Mouse (Mus musculus): ENCODE measurements around the gene Gm128. TPM values are rescaled to one million over a fixed set of nuclear protein-coding genes. Genes with fewer than 3 reads are reported as not detected.
A peak's percentile ranks its signal among the peaks of the same experiment; 100 is the strongest.

Gm128 gene
- total RNA-seq (2021): under 1 TPM in 1 of 2 experiments, not detected in 1; 0.18 TPM
- long read RNA-seq, experiment 1, partial matches to known transcripts: 0 of 2 reads
- long read RNA-seq, experiment 1, other reads (novel, unspliced or antisense): 1 of 2 reads
- long read RNA-seq, experiment 2: 0 reads

DNA sequence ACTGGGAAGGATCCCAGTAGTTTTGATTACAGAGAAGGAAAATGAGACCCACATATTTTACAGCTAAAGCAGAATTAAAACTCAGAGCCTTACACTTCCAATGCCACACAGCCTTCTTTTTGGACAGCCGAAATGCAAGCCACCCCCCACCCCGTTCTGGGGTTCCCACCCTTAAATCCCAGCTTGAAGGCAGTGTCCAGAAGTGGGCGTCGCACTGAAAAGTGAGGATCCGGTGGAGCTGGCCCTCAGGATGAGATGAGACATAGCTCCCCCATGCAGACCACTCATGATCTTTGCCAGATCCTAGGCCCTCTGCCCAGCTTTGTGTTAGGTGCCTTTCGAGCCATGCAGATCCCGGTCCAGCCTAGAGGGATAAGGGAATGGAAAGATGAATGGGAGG is at the start of gene Gm128:
Gene Gm128 (minus strand): TSS at position 101 of the 400 bp plus-strand sequence.
- DNase-seq (ENCODE audit: low spot score in 2 of 2): no peak

DNA sequence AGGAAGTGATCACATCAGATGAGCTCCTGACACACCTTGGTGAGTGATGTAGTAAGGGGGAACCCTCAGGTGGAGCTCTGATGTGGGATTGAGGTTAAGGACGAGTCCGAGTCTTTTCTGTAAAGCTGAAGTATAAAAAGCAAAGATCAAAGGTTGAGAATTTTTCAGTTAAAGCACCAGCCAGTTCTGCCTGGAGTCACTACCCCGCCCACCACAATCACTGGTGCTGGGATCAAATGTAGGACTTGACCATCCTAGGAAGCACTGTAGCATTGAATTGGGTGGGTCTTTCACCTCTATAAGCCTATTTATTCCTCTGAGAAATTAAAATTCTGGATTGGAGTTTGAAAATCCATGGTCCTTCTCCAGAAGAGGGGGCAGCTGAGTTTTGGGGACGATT is 49.6 kb upstream of the Gm128 start:
- no peak for DNase-seq (ENCODE audit: low spot score in 2 of 2)

- no peak for DNase-seq (ENCODE audit: low spot score in 2 of 2)
These were observed 48.8 kb upstream of the Gm128 start for GRCm38 (mm10) chr3:95290156-95290555.

DNA sequence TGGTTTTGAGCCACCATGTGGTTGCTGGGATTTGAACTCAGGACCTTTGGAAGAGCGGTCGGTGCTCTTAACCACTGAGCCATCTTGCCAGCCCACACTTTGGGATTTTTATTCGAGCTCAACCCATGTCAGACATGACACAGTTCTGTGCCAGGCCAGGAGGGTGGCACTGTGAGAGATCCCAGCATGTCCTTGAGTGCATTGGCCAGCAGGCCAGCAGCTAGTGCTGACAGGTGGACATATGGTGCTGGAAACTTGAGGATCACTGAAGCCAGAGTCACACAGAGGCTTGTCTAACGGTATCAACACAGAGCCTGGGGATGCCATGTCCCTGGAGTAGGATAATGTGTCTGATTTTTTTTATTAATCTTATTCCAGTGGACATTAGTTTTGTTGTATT is 48.0 kb upstream of the Gm128 start:
- DNase-seq (ENCODE audit: low spot score in 2 of 2): no peak

DNA sequence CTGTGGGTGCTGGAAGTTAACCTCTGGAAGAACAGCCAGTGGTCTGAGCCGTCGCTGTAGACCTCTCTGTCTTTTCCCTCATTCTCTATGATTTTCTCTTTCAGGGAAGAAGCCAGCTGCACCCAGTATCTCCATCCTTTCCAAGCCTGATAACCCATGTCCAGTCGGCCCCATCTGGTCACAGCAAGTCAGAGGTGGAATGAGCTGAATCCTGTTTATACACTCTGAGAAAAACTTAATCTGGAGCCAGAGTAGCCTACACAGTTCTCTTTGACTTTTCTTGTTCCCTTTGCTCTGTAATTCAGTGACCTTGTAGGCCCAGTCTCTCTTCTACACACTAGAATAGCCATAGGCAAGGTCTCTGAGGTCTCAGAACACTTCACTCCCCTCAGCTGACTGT is 46.1 kb upstream of the Gm128 start:
- no peak for DNase-seq (ENCODE audit: low spot score in 2 of 2)

GRCm38 (mm10) chr3:95286510-95286909 is 45.1 kb upstream of the Gm128 start:
- DNase-seq (ENCODE audit: low spot score in 2 of 2): no peak

- DNase-seq (ENCODE audit: low spot score in 2 of 2): no peak
These were observed 44.6 kb upstream of the Gm128 start for GRCm38 (mm10) chr3:95286011-95286410.

GRCm38 (mm10) chr3:95285390-95285789 is 44.0 kb upstream of the Gm128 start:
- no peak for DNase-seq (ENCODE audit: low spot score in 2 of 2)

- no peak for DNase-seq (ENCODE audit: low spot score in 2 of 2)
These were observed 43.3 kb upstream of the Gm128 start for GRCm38 (mm10) chr3:95284501-95285281.

DNA sequence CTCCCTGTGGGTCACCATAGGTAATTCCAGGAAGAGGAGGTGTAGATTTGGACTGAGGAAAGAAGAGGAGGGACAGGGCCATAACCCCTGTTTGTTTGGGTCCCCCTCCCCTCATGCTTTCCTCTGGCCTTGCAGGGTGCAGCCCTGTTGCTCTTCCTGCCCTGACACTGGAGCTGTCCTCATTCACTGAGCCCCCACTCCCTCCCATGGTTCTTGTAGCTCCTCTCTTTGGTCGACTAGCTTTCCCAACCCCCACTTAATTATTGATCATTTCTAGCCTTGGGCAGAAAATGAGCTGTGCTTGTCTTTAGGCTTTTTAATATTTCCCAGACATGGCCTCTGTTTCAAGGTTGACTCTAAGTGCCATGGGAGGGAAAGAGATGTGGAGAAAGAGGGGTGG is 42.7 kb upstream of the Gm128 start:
- no peak for DNase-seq (ENCODE audit: low spot score in 2 of 2)

DNA sequence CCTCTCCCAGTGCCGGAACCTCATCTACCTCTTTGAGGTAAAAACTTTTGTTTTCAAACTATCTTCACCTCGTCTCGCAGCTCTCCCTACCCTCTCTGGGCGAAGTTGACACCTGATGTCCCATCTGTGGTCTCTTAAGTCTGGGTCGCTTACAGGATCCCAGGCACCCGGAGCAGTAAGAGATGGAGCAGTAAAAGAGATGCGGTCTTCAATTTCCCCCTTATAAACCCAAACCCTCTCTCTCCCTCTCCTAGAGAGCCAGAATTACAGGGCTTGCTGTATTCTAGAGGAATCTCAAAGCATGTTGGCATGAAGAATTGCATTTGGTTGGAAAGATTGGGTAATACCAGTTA is 42.2 kb upstream of the Gm128 start:
- DNase-seq (ENCODE audit: low spot score in 2 of 2): no peak

DNA sequence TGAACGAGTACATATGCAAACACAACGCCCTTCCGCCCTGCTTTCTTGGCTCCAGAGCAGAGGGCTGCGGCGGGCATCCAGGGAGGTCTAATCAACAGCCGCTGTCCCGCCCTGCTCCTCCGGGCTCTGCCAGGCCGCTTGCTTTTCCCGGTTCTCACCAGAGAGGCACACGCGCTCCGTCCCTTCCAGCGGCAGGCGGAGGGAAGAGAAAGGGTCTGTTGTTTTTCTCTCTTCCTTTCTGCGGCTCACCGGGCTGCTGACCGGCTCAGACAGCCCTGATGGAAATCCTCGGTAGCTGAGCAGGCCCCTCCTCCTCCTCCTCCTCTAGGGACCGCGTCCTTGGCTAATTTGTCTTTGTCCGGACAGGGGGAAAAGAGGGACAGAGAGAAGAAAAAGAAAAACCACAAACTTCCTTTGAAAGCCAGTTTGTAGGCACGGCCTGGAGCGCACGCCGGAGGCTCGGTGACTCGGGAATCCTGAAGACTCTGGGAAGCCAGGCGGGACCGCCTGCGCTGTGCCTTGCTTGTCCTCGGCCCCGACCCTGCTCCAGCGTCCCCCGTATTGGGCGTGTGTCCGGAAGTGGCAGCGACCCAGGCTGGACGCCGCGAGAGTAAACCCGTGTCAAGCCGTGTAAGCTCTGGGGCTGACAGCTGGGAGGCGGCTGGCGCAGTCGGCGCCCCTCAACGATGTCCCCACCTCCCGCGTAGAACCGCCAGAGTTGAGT is 41.6 kb upstream of the Gm128 start:
- peak; percentile 71 to 84 for DNase-seq (ENCODE audit: low spot score in 2 of 2)

DNA sequence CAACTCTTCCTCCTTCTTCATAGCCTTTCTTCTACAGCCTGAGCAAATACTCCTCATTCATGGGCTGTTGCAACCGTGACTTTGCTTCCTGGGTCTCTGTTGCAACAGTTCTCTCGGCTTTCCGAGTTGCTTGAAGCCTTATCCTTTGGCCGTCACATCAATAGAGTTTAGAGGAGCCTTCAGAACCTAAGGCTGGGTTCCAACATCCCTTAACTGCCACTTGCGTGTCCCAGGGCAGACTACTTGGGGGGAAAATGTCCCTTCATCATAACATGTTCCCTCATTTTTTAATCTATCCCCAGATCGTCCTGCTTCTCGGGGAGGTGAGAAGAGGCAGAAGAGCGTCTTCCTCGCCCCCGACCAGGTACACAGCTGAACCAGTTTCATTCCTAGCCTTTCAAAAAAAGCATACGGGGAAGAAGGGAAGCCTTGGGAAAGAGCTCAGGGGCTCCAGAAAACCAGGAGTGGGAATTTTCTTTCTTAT is 41.0 kb upstream of the Gm128 start:
- DNase-seq (ENCODE audit: low spot score in 2 of 2): peak in 1 of 2 experiments; percentile 22

GRCm38 (mm10) chr3:95281216-95282126 is 40.1 kb upstream of the Gm128 start, which contains the start of the genes Mindy1 and Prune1:
Gene Mindy1, plus strand, starts transcription at chr3:95281345.
Gene Prune1, minus strand, starts transcription at chr3:95282076.
- peak; percentile 96 to 99 for DNase-seq (ENCODE audit: low spot score in 2 of 2)

GRCm38 (mm10) chr3:95280747-95281146 is 39.3 kb upstream of the Gm128 start:
- no peak for DNase-seq (ENCODE audit: low spot score in 2 of 2)

DNA sequence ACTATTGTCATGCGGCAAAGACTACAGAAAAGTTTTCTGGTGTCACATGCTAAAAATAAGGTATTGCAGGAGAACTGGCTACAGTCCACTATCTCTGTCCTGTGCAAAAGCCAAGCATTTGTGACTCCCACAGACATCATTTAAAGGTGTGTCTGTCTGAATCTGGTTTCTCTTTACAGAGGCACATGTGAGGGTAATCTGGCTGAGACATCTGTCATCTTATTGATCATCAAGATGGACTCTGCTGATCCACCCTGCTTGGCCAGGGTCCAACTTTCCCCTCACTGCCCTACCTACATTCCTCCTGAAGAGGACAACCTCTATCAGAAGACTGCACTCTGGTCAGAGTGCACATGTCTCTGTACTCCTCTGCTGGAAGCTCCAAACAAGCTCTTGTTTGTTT is 35.8 kb upstream of the Gm128 start:
- no peak for DNase-seq (ENCODE audit: low spot score in 2 of 2)

GRCm38 (mm10) chr3:95276428-95276934 is 35.1 kb upstream of the Gm128 start:
- DNase-seq (ENCODE audit: low spot score in 2 of 2): no peak

DNA sequence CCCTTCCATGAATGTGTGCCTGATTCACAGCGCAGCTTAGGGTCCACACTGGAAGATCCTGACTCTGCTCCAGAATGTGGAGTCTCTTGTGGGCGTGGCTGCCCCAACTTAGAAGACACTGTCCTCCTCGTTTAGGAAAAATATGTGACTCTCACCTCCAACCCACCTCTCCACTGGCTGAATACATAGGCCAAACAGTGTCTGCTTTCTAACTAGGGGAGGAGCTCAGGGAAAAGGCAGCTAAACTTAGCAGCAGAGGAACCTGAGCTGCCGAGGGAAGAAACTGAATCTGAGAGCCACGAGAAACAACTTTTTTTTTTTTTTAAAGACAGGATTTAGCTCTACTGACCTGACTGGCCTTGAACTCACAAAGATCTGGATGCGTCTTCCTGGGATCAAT is 33.8 kb upstream of the Gm128 start:
- no peak for DNase-seq (ENCODE audit: low spot score in 2 of 2)

DNA sequence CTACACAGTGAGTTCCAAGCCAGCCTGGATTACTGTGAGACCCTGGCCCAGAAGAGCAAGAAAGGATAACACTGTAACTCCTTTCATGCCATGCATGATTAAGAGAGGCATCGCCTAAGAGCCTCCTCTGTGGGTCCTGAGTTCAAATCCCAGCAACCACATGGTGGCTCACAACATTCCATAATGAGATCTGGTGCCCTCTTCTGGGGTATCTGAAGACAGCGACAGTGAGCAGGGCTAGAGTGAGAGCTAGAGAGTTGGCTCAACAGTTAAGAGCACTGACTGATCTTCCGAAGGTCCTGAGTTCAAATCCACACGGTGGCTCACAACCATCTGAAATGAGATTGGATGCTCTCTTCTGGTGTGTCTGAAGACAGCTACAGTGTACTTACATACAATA is 33.1 kb upstream of the Gm128 start:
- no peak for DNase-seq (ENCODE audit: low spot score in 2 of 2)

GRCm38 (mm10) chr3:95273471-95273870 is 32.1 kb upstream of the Gm128 start:
- no peak for DNase-seq (ENCODE audit: low spot score in 2 of 2)
